Mouse (Mus musculus) ovary, adult 10 weeks (tissue): ENCODE measurements around the gene Akirin1. TPM values are rescaled to one million over a fixed set of nuclear protein-coding genes. Genes with fewer than 3 reads are reported as not detected.

Source experiments
- polyA plus RNA-seq: library from polyadenylated mRNA; stranded (reverse); fragments of 350-450 nt; fragmentation: Illumina TruSeq; extraction: RNeasy Lipid Tissue Mini Kit (QIAGEN cat#74804); gene quantifications from one replicate; pipeline ENCODE4 v1.2.3, GENCODE M21; 2014

The Akirin1 gene
- 114 TPM for polyA plus RNA-seq

GRCm38 (mm10) chr4:123750152-123750651 is at the start of gene Akirin1:
Gene Akirin1 (minus strand): TSS chr4:123750345.

GRCm38 (mm10) chr4:123787191-123787985 is 37.2 kb upstream of the Akirin1 start, which contains the start of gene Rhbdl2:
Gene Rhbdl2 (plus strand): TSS chr4:123787874.

GRCm38 (mm10) chr4:123717574-123718433 is 32.3 kb downstream of the Akirin1 start, which contains the start of gene Ndufs5:
Gene Ndufs5 (minus strand): TSS chr4:123718202.

Other genes starting within 250 kb of the Akirin1 start
- 316 TPM for gene Macf1, start 66.0 kb downstream of the Akirin1 start, polyA plus RNA-seq
- 15.2 TPM for gene Ndufs5, start 32.1 kb downstream of the Akirin1 start, polyA plus RNA-seq
- gene Rhbdl2, start 37.5 kb upstream of the Akirin1 start, polyA plus RNA-seq: 2.9 TPM
- not detected for gene 4933427I04Rik, start 109.3 kb upstream of the Akirin1 start, polyA plus RNA-seq
- 90.5 TPM for gene Mycbp, start 154.5 kb upstream of the Akirin1 start, polyA plus RNA-seq
- 353 TPM for gene Rragc, start 167.1 kb upstream of the Akirin1 start, polyA plus RNA-seq
- not detected for gene 4930535I16Rik, start 167.7 kb upstream of the Akirin1 start, polyA plus RNA-seq